Mouse (Mus musculus): ENCODE results near the gene 4930449I24Rik. TPM values are rescaled to one million over a fixed set of nuclear protein-coding genes. Genes with fewer than 3 reads are reported as not detected.
"Not testable (repeated sequence)": the region's sequence is repeated elsewhere in the genome, so short reads cannot be mapped to it uniquely, and the experiment has no call there.

Gene 4930449I24Rik
- polyA plus RNA-seq (2015; fragmentation: Nextera tagmentation; extraction: Ambion mirVana) = not detected in 2 replicates

DNA sequence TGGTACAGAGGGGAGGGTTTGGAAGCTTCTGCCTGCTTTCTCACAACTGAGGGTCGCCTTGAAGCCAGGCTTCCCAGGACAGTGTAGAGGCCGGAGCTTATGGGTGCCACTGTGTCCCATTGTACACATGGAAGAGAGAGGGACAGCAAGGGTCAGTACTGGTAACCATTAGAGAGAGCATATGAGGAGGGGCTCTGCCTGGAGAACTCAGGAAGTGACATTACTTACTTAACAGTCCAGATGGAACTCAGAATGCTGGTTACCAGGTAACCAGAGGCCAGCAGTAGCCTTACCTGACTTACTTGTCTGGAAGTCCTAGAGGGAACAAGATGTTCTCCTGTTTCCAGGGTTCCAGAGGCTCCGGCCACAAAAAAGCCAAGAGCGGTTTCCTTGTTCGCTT, at the start of gene 4930449I24Rik:
TSS of gene 4930449I24Rik (plus strand) at position 301 of the 400 bp plus-strand sequence.
- not testable (repeated sequence) for DNase-seq (ENCODE audit: low spot score)

DNA sequence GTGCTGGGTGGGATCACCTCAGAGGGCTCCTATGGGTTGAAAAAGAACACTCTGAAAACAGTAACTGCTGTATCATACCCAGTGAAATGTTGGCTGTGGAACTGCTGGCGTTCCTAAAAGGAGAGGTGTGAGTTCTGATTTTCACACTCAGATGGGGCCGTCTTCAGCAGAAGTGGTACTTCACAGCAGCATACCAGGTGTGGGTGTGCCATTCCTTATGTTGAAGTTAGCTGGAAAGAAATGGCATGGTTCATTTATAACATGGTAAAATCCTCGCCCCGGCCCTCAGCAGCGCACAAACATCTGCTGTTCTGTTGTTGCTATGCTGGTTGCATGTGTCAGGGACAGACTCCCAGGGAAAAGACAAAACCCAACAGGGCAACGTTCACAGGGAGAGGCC, 48.6 kb upstream of the 4930449I24Rik start:
- no peak for DNase-seq (ENCODE audit: low spot score)

DNA sequence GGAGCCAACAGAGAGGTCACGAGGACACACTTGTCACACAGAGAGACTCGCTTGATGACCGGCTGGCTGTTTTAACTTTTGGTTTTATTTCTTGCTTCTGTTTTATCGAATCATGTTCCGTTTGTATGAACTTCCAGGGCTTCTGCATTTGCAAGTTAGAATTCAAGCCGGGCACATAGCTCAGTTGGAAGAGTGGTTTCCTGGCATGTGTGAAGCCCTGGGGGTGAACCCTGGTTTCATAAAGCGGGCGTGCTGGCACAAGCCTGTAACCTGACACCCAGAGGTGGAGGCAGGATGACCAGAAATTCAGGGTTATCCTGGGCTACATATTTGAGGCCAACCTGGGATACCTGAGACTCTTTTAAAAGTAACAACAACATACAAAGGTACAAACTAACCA, 40.6 kb upstream of the 4930449I24Rik start:
- no peak for DNase-seq (ENCODE audit: low spot score)

DNA sequence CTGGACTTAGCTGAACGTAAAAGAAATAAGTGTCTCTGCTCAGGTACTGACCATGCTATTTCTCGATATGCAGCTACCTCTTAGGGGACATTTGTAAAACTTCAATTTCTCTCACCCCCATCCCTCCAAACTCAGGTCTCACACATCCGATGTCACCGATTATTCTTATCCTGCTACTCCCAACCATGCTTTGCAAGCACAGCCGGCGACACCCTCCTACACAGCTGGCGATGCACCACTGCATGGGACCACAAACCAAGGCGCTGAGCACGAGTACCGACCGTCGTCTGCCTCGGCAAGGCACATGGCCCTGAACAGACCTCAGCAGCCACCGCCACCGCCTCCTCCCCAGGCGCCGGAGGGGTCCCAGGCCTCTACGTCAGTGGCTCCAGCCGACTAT, 35.5 kb upstream of the 4930449I24Rik start:
- no peak for DNase-seq (ENCODE audit: low spot score)

DNA sequence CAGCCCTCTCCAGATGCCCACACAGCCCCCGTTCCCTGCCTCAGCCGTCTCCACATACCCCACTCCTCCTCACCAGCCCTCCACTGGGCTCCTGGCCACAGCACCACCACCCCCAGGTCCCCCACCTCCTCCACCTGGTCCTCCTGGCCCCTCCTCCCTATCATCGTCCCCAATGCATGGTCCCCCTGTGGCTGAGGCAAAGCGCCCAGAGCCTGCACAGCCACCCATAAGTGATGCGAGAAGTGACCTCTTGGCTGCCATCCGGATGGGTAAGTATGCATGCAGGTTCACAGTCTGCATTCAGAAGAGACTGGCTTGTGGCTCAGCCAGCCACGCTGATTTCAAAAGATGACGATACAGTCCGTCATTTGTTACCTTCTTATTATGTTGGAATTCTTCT, 33.9 kb upstream of the 4930449I24Rik start:
- DNase-seq (ENCODE audit: low spot score) = no peak

DNA sequence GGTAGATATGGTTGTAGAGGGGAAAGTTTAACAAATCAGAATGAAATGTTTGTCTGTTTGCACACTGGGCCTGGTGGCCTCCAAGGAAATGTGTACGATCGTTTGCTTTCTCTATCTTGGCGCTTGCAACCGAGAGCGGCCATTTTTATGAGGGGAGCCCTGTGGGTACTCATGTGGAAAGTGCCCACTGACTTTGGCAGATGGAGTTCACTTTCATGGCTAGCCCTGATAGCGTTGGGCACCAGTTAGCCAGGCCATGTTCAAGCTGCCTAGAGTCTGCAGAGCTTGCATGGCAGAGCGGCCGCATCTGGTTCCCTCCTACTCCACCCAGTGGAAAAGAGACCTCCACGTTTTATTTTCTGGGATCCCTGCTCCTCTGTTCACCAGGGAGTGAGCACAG, 31.4 kb upstream of the 4930449I24Rik start:
- DNase-seq (ENCODE audit: low spot score) = no peak

DNA sequence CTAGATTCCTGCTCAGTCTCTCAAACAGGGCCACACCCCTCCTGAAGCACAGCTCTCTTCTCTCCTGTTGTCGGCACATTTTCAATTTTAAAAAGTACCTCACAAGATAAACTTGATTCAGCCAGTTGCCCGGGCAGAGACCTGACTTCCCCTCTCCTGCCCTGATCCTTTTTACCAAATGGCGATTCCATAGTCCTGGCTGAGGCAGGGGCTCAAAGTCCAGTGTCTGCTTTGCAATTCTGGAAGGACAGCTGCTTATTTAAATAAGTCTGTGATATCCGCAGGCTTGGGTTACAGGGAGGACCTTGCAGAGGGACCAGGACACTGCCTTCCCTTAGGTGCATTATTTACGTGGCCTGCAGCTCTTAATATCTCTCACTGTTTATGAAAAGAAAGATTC, 30.9 kb upstream of the 4930449I24Rik start:
- no peak for DNase-seq (ENCODE audit: low spot score)

DNA sequence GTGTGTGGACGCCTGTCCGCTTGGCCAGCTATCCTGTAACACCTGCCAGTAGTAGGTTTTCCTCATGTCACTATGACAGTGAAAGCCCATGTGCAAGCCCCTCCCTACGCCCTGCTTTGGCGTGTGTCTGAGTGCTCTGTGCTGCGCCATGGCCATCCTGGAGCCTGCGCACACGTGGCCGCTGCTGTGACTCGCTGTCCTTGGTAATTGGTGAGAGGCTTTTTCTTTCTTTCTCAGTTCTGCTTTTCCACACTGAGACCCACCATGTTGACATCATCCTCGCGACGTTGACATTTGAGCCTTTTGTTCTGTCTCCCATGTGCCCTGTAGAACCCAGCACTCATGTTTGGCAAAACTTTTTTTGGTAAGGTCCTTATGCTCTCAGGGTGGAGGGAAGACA, 30.4 kb upstream of the 4930449I24Rik start:
- no peak for DNase-seq (ENCODE audit: low spot score)

DNA sequence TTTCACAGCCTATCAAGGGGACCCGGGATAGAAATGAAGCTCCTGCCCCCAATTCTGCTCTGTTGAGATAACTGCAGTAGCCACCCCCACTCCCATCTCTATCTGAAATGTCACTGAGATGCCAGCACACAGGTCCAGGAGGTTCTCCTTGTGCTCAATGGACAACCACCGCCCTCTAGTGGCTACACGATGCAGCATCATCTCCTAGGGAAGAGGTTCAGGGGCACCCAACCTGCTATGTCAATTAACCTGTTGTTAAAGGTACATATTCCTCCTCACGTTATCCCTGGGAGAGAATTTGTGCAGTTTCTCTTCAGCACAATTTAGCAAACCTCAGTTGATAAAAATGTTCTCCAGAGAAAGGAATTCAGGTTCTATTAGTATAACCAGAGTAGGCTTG, 22.6 kb upstream of the 4930449I24Rik start:
- DNase-seq (ENCODE audit: low spot score) = not testable (repeated sequence)

DNA sequence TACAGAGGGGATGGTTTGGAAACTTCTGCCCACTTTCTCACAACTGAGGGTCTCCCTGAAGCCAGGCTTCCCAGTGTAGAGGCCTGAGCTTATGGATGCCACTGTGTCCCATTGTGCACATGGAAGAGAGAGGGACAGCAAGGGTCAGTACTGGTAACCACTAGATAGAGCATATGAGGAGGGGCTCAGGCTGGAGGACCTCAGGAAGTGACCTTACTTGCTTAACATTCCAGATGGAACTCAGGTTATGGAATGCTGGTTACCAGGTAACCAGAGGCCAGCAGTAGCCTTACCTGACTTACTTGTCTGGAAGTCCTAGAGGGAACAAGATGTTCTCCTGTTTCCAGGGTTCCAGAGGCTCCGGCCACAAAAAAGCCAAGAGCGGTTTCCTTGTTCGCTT, 20.5 kb upstream of the 4930449I24Rik start, which contains the start of gene Gm6408:
TSS of gene Gm6408 (plus strand) at position 301 of the 400 bp plus-strand sequence.
- DNase-seq (ENCODE audit: low spot score) = not testable (repeated sequence)

DNA sequence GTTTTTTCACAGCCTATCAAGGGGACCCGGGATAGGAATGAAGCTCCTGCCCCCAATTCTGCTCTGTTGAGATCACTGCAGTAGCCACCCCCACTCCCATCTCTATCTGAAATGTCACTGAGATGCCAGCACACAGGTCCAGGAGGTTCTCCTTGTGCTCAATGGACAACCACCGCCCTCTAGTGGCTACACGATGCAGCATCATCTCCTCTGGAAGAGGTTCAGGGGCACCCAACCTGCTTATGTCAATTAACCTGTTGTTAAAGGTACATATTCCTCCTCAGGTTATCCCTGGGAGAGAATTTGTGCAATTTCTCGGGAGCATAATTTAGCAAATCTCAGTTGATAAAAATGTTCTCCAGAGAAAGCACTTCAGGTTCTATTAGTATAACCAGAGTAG, 13.2 kb upstream of the 4930449I24Rik start:
- DNase-seq (ENCODE audit: low spot score) = not testable (repeated sequence)

DNA sequence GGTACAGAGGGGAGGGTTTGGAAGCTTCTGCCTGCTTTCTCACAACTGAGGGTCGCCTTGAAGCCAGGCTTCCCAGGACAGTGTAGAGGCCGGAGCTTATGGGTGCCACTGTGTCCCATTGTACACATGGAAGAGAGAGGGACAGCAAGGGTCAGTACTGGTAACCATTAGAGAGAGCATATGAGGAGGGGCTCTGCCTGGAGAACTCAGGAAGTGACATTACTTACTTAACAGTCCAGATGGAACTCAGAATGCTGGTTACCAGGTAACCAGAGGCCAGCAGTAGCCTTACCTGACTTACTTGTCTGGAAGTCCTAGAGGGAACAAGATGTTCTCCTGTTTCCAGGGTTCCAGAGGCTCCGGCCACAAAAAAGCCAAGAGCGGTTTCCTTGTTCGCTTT, 11.1 kb upstream of the 4930449I24Rik start, which contains the start of gene Gm6370:
TSS of gene Gm6370 (plus strand) at position 301 of the 400 bp plus-strand sequence.
- not testable (repeated sequence) for DNase-seq (ENCODE audit: low spot score)

DNA sequence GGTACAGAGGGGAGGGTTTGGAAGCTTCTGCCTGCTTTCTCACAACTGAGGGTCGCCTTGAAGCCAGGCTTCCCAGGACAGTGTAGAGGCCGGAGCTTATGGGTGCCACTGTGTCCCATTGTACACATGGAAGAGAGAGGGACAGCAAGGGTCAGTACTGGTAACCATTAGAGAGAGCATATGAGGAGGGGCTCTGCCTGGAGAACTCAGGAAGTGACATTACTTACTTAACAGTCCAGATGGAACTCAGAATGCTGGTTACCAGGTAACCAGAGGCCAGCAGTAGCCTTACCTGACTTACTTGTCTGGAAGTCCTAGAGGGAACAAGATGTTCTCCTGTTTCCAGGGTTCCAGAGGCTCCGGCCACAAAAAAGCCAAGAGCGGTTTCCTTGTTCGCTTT, 11.6 kb downstream of the 4930449I24Rik start, which contains the start of gene Gm3402:
TSS of gene Gm3402 (plus strand) at position 301 of the 400 bp plus-strand sequence.
- not testable (repeated sequence) for DNase-seq (ENCODE audit: low spot score)

DNA sequence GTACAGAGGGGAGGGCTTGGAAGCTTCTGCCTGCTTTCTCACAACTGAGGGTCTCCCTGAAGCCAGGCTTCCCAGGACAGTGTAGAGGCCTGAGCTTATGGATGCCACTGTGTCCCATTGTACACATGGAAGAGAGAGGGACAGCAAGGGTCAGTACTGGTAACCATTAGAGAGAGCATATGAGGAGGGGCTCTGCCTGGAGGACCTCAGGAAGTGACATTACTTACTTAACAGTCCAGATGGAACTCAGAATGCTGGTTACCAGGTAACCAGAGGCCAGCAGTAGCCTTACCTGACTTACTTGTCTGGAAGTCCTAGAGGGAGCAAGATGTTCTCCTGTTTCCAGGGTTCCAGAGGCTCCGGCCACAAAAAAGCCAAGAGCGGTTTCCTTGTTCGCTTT, 23.3 kb downstream of the 4930449I24Rik start, which contains the start of gene Gm3404:
TSS of gene Gm3404 (plus strand) at position 301 of the 400 bp plus-strand sequence.
- not testable (repeated sequence) for DNase-seq (ENCODE audit: low spot score)

DNA sequence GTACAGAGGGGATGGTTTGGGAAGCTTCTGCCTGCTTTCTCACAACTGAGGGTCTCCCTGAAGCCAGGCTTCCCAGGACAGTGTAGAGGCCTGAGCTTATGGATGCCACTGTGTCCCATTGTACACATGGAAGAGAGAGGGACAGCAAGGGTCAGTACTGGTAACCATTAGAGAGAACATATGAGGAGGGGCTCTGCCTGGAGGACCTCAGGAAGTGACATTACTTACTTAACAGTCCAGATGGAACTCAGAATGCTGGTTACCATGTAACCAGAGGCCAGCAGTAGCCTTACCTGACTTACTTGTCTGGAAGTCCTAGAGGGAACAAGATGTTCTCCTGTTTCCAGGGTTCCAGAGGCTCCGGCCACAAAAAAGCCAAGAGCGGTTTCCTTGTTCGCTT, 35.1 kb downstream of the 4930449I24Rik start, which contains the start of gene Gm3409:
TSS of gene Gm3409 (plus strand) at position 301 of the 400 bp plus-strand sequence.
- not testable (repeated sequence) for DNase-seq (ENCODE audit: low spot score)

Other genes with a start within 250 kb of the 4930449I24Rik start
- 0.29 and 0.35 TPM in 2 replicates for gene Wasf3, start 117.4 kb upstream of the 4930449I24Rik start, polyA plus RNA-seq (2015; fragmentation: Nextera tagmentation; extraction: Ambion mirVana)
- gene Gm6408, start 20.4 kb upstream of the 4930449I24Rik start, polyA plus RNA-seq (2015; fragmentation: Nextera tagmentation; extraction: Ambion mirVana) = not detected in 2 replicates
- gene Gm6370, start 11.0 kb upstream of the 4930449I24Rik start, polyA plus RNA-seq (2015; fragmentation: Nextera tagmentation; extraction: Ambion mirVana) = not detected in 2 replicates
- not detected in 2 replicates for gene Gm3402, start 11.7 kb downstream of the 4930449I24Rik start, polyA plus RNA-seq (2015; fragmentation: Nextera tagmentation; extraction: Ambion mirVana)
- not detected in 2 replicates for gene Gm3404, start 23.4 kb downstream of the 4930449I24Rik start, polyA plus RNA-seq (2015; fragmentation: Nextera tagmentation; extraction: Ambion mirVana)
- 0.13 TPM in 1 of 2 replicates, not detected in the other for gene Gm3409, start 35.2 kb downstream of the 4930449I24Rik start, polyA plus RNA-seq (2015; fragmentation: Nextera tagmentation; extraction: Ambion mirVana)
- gene Gm3415, start 53.7 kb downstream of the 4930449I24Rik start, polyA plus RNA-seq (2015; fragmentation: Nextera tagmentation; extraction: Ambion mirVana) = not detected in 2 replicates
- 0.26 TPM in 1 of 2 replicates, not detected in the other for gene Gpr12, start 82.8 kb downstream of the 4930449I24Rik start, polyA plus RNA-seq (2015; fragmentation: Nextera tagmentation; extraction: Ambion mirVana)

Data from thymus, postnatal 0 days (tissue).